Mouse (Mus musculus): ENCODE data around the gene Grb10. TPM values are rescaled to one million over a fixed set of nuclear protein-coding genes. Genes with fewer than 3 reads are reported as not detected.

Gene Grb10
- total and polyA plus RNA-seq, 2 experiments, result 3.0 to 4.0 TPM

- no peak for DNase-seq (ENCODE audit: extremely low read depth, low read depth, low spot score)
- TF ChIP-seq POLR2A (IDR thresholded peaks at IDR 0.05; ENCODE audit: extremely low read depth, insufficient read depth, low read length), result no peak
- no peak for TF ChIP-seq CTCF (IDR thresholded peaks at IDR 0.05; ENCODE audit: low read depth, low read length)
- Histone ChIP-seq H3K4me3 (ENCODE audit: insufficient read depth, low read depth, low read length) (no peak overlapping the region), H3K27me3 (ENCODE audit: control insufficient read depth, insufficient read depth, low read length) (no peaks in the 10 kb centered on the region), H3K9ac (ENCODE audit: low read depth, low read length) (no peak overlapping the region), H3K36me3 (ENCODE audit: control insufficient read depth, insufficient read depth, low read length) (0 out of 2 replicates have a peak, but pooled peaks cover 4% of the 10 kb centered on the region), H3K79me2 (ENCODE audit: control insufficient read depth, insufficient read depth, low read length) (peaks cover 11% of the 10 kb centered on the region), H3K4me1 (ENCODE audit: control insufficient read depth, insufficient read depth, low read length) (peaks cover 36% of the 10 kb centered on the region), H3K27ac (replicated peaks; ENCODE audit: insufficient read depth, low read depth, low read length) (no peak overlapping the region)
- 77% methylated on average over 10 of the region's 10 CpGs for WGBS
Observed at GRCm38 (mm10) chr11:11890139-11890741, 148.2 kb downstream of the Grb10 start.

- Histone ChIP-seq H3K4me1 (ENCODE audit: control insufficient read depth, insufficient read depth, low read length) (peaks cover 35% of the 10 kb centered on the region), H3K36me3 (ENCODE audit: control insufficient read depth, insufficient read depth, low read length) (peaks cover 5% of the 10 kb centered on the region), H3K4me3 (ENCODE audit: insufficient read depth, low read depth, low read length) (no peak overlapping the region), H3K27me3 (ENCODE audit: control insufficient read depth, insufficient read depth, low read length) (no peaks in the 10 kb centered on the region), H3K27ac (replicated peaks; ENCODE audit: insufficient read depth, low read depth, low read length) (peak overlapping the region; percentile 59), H3K9ac (ENCODE audit: low read depth, low read length) (no peak overlapping the region), H3K79me2 (ENCODE audit: control insufficient read depth, insufficient read depth, low read length) (peaks cover 11% of the 10 kb centered on the region)
- 74% methylated on average over 3 of the region's 3 CpGs for WGBS
- TF ChIP-seq POLR2A (IDR thresholded peaks at IDR 0.05; ENCODE audit: extremely low read depth, insufficient read depth, low read length) (no peak), CTCF (IDR thresholded peaks at IDR 0.05; ENCODE audit: low read depth, low read length) (no peak)
- DNase-seq (ENCODE audit: extremely low read depth, low read depth, low spot score), result no peak
Observed at GRCm38 (mm10) chr11:11888727-11889126, 149.8 kb downstream of the Grb10 start.

- Histone ChIP-seq H3K79me2 (ENCODE audit: control insufficient read depth, insufficient read depth, low read length) (peaks cover 11% of the 10 kb centered on the region), H3K36me3 (ENCODE audit: control insufficient read depth, insufficient read depth, low read length) (peaks cover 8% of the 10 kb centered on the region), H3K27me3 (ENCODE audit: control insufficient read depth, insufficient read depth, low read length) (no peaks in the 10 kb centered on the region), H3K4me1 (ENCODE audit: control insufficient read depth, insufficient read depth, low read length) (peaks cover 33% of the 10 kb centered on the region), H3K27ac (replicated peaks; ENCODE audit: insufficient read depth, low read depth, low read length) (peak overlapping the region; percentile 59; the same call in 1 of the 2 replicates), H3K4me3 (ENCODE audit: insufficient read depth, low read depth, low read length) (no peak overlapping the region), H3K9ac (ENCODE audit: low read depth, low read length) (no peak overlapping the region)
- WGBS, result 31% methylated on average over 3 of the region's 3 CpGs
- no peak for TF ChIP-seq POLR2A (IDR thresholded peaks at IDR 0.05; ENCODE audit: extremely low read depth, insufficient read depth, low read length)
- no peak for TF ChIP-seq CTCF (IDR thresholded peaks at IDR 0.05; ENCODE audit: low read depth, low read length)
- peak; percentile 82 for DNase-seq (ENCODE audit: extremely low read depth, low read depth, low spot score)
Observed at GRCm38 (mm10) chr11:11888051-11888450, 150.4 kb downstream of the Grb10 start.

- WGBS, result 38% methylated on average over 4 of the region's 4 CpGs
- TF ChIP-seq CTCF (IDR thresholded peaks at IDR 0.05; ENCODE audit: low read depth, low read length) (no peak), POLR2A (IDR thresholded peaks at IDR 0.05; ENCODE audit: extremely low read depth, insufficient read depth, low read length) (no peak)
- H3K27me3 ChIP-seq (ENCODE audit: control insufficient read depth, insufficient read depth, low read length), result no peaks in the 10 kb centered on the region
- H3K4me1 ChIP-seq (ENCODE audit: control insufficient read depth, insufficient read depth, low read length), result peaks cover 30% of the 10 kb centered on the region
- H3K36me3 ChIP-seq (ENCODE audit: control insufficient read depth, insufficient read depth, low read length), result peaks cover 16% of the 10 kb centered on the region
- no peak overlapping the region; the same call in 1 of the 2 replicates for H3K9ac ChIP-seq (ENCODE audit: low read depth, low read length)
- H3K79me2 ChIP-seq (ENCODE audit: control insufficient read depth, insufficient read depth, low read length), result peaks cover 11% of the 10 kb centered on the region
- H3K27ac ChIP-seq (replicated peaks; ENCODE audit: insufficient read depth, low read depth, low read length), result peak overlapping the region; percentile 24
- DNase-seq (ENCODE audit: extremely low read depth, low read depth, low spot score), result peak; percentile 33
- no peak overlapping the region for H3K4me3 ChIP-seq (ENCODE audit: insufficient read depth, low read depth, low read length)
Observed at GRCm38 (mm10) chr11:11886403-11886998, 152.0 kb downstream of the Grb10 start.

- H3K79me2 ChIP-seq (ENCODE audit: control insufficient read depth, insufficient read depth, low read length), result peaks cover 7% of the 10 kb centered on the region; the same call in 1 of the 2 replicates
- no peaks in the 10 kb centered on the region for H3K27me3 ChIP-seq (ENCODE audit: control insufficient read depth, insufficient read depth, low read length)
- H3K4me1 ChIP-seq (ENCODE audit: control insufficient read depth, insufficient read depth, low read length), result peaks cover 30% of the 10 kb centered on the region
- 17% methylated on average over 3 of the region's 3 CpGs for WGBS
- peaks cover 19% of the 10 kb centered on the region for H3K36me3 ChIP-seq (ENCODE audit: control insufficient read depth, insufficient read depth, low read length)
- H3K4me3 ChIP-seq (ENCODE audit: insufficient read depth, low read depth, low read length), result no peak overlapping the region
- H3K9ac ChIP-seq (ENCODE audit: low read depth, low read length), result no peak overlapping the region
- no peak overlapping the region for H3K27ac ChIP-seq (replicated peaks; ENCODE audit: insufficient read depth, low read depth, low read length)
- TF ChIP-seq CTCF (IDR thresholded peaks at IDR 0.05; ENCODE audit: low read depth, low read length) (no peak), POLR2A (IDR thresholded peaks at IDR 0.05; ENCODE audit: extremely low read depth, insufficient read depth, low read length) (no peak)
- peak; percentile 55 for DNase-seq (ENCODE audit: extremely low read depth, low read depth, low spot score)
Observed at GRCm38 (mm10) chr11:11885921-11886320, 152.6 kb downstream of the Grb10 start.

GRCm38 (mm10) chr11:11885246-11885643 lies 153.2 kb downstream of the Grb10 start:
- DNase-seq (ENCODE audit: extremely low read depth, low read depth, low spot score), result no peak
- H3K27me3 ChIP-seq (ENCODE audit: control insufficient read depth, insufficient read depth, low read length), result no peaks in the 10 kb centered on the region
- WGBS, result 75% methylated on average over 4 of the region's 4 CpGs
- H3K79me2 ChIP-seq (ENCODE audit: control insufficient read depth, insufficient read depth, low read length), result peaks cover 7% of the 10 kb centered on the region; the same call in 1 of the 2 replicates
- peak overlapping the region; percentile 31; the same call in 1 of the 2 replicates for H3K27ac ChIP-seq (replicated peaks; ENCODE audit: insufficient read depth, low read depth, low read length)
- peaks cover 28% of the 10 kb centered on the region for H3K4me1 ChIP-seq (ENCODE audit: control insufficient read depth, insufficient read depth, low read length)
- peaks cover 21% of the 10 kb centered on the region for H3K36me3 ChIP-seq (ENCODE audit: control insufficient read depth, insufficient read depth, low read length)
- no peak overlapping the region for H3K9ac ChIP-seq (ENCODE audit: low read depth, low read length)
- TF ChIP-seq CTCF (IDR thresholded peaks at IDR 0.05; ENCODE audit: low read depth, low read length) (no peak), POLR2A (IDR thresholded peaks at IDR 0.05; ENCODE audit: extremely low read depth, insufficient read depth, low read length) (no peak)
- H3K4me3 ChIP-seq (ENCODE audit: insufficient read depth, low read depth, low read length), result no peak overlapping the region

All from liver, adult 2 months (tissue).